Mouse (Mus musculus) ES-Bruce4 (cell line): Measurements from ENCODE around the gene Kat5.

Experiments used
- CTCF ChIP-seq: IDR thresholded peaks from one replicate; pipeline ENCODE4 v1.8.1; 2011; ENCODE audit warnings: low read depth, low read length
- EP300 ChIP-seq: IDR thresholded peaks from 2 replicates; pipeline ENCODE4 v1.6.1; 2011; ENCODE audit warnings: low read depth, low read length; ENCODE audit not compliant: insufficient read depth
- POLR2A ChIP-seq: IDR thresholded peaks from one replicate; pipeline ENCODE4 v1.8.1; 2011; ENCODE audit warnings: low read length; ENCODE audit not compliant: insufficient read depth

- TF ChIP-seq CTCF (no peak), EP300 (0 out of 2 replicates have a peak, but pooled peaks have one; percentile 18), POLR2A (no peak)
These were observed 30.1 kb downstream of the Kat5 start for GRCm38 (mm10) chr19:5579971-5580370.
